Mouse (Mus musculus) left cerebral cortex, postnatal 14 days (tissue): ENCODE data around the gene Insc. TPM values are rescaled to one million over a fixed set of nuclear protein-coding genes. Genes with fewer than 3 reads are reported as not detected.
A peak's percentile ranks its signal among the peaks of the same experiment; 100 is the strongest.

Source experiments
- DNase-seq, 2 experiments: peaks; one replicate each; pipeline ENCODE4 v3.0.0; 2021 to 2022; ENCODE audit warnings: low spot score in 2 of 2, mixed read lengths in 1 of 2
- intact Hi-C: fragments of 180-260 bp; cut with DNase I; formaldehyde crosslinking; loops from one replicate; pipeline ENCODE4 v1.15.1; 2025
- total RNA-seq, 2 experiments: library from RNA; stranded (reverse); gene quantifications; 2 replicates each; pipeline ENCODE4 v1.2.3; 2021

The Insc gene
- total RNA-seq, 2 experiments from 2014 or later = 1.7 to 2.2 TPM

GRCm38 (mm10) chr7:114808341-114808740 lies 64.8 kb downstream of the Insc start:
- DNase-seq = no peak
- intact Hi-C loops = loop anchor here (5.0 kb wide), 1 partner anchor 61 kb away; no protein-coding TSS in a partner anchor

- DNase-seq = peak; percentile 86 to 91
- intact Hi-C loops = loop anchor here (1.0 to 10.0 kb wide), 5 partner anchors 87 to 533 kb away; no protein-coding TSS in a partner anchor
These were observed 73.9 kb downstream of the Insc start for GRCm38 (mm10) chr7:114817291-114817806.

- intact Hi-C loops = loop anchor here (1.0 to 10.0 kb wide), 5 partner anchors 87 to 533 kb away; no protein-coding TSS in a partner anchor
- no peak for DNase-seq
These were observed 74.4 kb downstream of the Insc start for GRCm38 (mm10) chr7:114817879-114818278.

GRCm38 (mm10) chr7:114818351-114818750 lies 74.9 kb downstream of the Insc start:
- intact Hi-C loops = loop anchor here (5.0 to 10.0 kb wide), 3 partner anchors 146 to 534 kb away; no protein-coding TSS in a partner anchor
- DNase-seq = no peak

DNA sequence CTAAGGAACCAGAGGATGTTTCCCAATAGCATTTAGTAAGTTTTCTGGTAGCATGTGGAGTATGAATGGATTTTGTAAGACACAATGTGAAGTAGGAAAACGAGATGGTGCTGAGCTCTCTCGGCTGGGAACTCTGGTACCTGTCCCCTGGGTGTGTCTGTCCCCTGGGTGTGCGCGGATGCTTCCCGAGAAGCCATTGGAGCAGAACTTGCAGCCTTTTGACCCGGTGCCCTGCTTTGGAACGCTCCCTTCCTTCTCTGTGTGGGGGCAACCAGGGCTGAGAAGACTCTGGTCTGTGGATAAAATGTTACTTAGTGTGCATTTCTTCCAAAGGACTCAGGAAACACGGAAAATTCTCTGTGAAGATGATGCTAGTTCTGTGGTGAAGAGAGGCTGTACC lies 75.3 kb downstream of the Insc start:
- no peak for DNase-seq
- intact Hi-C loops = loop anchor here (5.0 to 10.0 kb wide), 3 partner anchors 147 to 534 kb away; no protein-coding TSS in a partner anchor

DNA sequence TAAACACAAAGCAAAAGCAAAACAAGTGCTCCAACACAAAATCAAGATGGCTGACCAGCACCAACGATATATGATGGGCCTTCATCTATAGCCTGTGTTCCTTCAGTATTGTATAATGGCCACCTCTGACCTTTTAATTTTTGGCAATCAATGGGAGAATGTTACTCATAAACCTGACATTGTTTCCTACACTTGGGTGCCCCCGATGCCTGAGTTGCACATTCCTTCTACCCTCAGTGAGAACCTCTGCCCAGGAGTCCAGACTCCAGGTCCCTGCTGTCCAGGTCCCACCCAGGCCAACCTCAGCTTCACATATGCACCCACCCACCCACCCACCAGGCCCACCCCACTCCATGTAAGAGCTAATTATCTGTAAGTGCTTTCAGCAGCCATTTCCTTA lies 79.2 kb downstream of the Insc start:
- no peak for DNase-seq
- intact Hi-C loops = no loop called here

DNA sequence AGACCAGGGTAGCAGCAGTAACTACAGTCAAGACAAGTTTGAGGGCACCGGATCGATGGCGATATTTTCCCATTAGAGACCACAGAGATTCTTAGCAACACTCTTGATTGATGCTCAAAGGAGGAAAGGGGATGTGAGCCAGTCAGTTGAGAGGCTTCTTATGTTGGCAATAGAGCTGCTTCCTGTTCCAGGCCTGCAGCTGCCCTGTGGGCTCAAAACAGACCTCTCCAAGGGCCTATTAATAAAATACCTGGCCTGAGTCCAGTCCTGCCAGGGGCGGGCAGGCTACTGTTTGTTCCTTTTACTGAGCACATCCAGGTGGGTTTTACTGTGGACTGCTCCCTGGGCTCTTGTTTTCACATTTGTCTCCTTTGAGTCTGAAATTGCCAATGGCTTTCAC lies 83.9 kb downstream of the Insc start:
- intact Hi-C loops = no loop called here

GRCm38 (mm10) chr7:114832257-114832940 lies 88.9 kb downstream of the Insc start:
- DNase-seq = peak; percentile 56 to 62

More for the DNA sequence above, 83.9 kb downstream of the Insc start:
- no peak for DNase-seq

DNA sequence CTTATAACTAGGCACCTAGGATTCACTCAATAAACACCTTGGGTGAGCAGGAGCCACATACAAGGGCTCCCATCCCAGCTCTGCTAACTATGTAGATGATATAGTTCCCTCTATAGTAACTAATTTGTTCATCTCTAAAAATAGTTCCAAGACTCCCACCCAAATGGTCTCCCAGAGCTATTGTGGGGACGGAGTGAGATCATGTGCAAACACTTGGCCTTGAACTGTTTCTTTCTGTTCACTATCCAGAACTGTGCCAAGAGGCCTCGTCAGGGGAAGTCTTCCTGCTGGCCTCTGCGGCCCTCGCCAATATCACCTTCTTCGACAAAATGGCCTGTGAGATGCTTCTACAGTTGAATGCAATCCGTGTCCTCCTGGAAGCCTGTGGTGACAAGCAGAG lies 91.0 kb downstream of the Insc start:
- intact Hi-C loops = no loop called here
- DNase-seq = no peak

More at GRCm38 (mm10) chr7:114832257-114832940, 88.9 kb downstream of the Insc start:
- intact Hi-C loops = no loop called here

GRCm38 (mm10) chr7:114837268-114837667 lies 93.8 kb downstream of the Insc start:
- peak in 1 of 2 experiments; percentile 63 for DNase-seq
- intact Hi-C loops = no loop called here

DNA sequence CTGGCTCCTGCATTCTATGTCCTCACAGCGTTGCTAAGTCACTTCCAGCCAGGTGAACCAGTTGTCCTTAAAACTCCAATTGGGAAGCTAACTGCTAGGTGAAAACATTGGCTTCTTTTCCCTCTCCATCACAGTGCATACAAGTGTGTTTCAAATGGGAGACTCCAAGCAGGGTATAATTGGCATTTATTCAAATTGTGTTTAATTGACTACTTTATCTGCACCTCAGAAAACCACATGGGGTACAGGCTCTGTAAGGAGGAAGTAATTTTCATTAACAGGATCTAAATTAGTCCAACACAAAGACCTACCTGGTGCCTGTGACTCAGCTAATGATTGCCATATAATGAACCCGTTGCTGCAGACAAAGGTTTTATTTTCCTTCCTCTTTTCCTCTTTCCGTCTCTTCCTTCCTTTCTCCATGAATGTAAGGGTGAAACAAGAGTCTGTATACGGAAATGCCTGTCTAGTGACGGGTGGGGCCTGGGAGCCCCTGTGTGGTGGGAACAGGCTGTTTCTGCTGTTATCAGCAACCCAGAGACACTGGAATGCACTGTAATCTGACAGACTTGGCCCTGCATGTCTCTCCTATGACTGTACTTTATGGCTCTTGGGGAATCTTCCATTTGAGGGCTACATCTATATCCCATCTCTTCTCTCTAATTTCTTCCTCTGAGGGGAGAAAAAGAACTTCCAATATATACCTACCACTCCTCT lies 96.7 kb downstream of the Insc start:
- DNase-seq = no peak
- intact Hi-C loops = no loop called here

DNA sequence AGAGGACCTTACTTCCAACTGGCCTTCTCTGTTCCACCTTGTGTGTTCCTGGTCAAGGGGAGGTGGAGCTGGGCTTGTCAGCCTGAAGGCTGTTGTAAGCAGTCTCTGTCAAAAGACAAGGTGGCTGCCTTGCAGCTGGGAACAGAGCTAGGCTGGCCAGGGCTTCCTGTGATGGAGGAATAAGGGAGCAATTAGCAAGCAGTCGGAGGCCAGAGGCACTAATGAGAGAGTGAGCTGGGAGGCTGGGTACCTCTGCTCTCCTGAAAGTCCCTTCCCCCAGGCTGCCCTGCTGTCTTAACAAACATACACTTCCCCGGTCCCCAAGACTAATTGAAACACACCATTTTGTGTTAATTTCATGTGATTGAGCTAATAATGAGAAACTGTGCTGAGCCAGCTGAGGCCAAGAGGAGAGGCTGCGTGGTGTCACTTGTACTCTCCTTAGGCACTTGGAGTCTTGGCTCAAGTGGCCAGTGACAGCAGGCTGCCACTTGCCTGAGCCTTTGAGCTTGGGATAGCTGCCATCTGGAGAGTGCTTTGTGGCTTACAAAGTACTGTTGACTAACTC lies 99.2 kb downstream of the Insc start:
- DNase-seq = peak in 1 of 2 experiments; percentile 24
- intact Hi-C loops = no loop called here

DNA sequence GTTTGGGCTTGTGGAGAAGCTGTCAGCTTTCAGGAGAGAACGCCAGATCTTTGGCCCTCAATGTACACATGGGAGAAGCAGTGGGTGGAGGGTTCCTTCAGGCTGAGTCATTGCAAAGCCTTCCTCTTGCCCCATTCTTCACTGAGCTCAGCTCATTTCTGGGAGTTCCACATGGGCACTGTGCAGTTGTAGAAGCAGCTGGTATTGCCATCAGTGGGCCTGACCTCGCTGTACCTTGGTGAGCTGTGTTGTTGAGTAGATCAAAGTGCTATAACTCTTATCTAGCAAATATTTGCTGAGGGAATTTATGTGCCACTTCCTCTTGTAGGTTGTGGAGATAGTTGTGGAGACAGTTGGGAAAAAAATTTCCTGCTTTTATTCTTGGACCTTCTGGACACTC lies 103.7 kb downstream of the Insc start:
- intact Hi-C loops = no loop called here
- no peak for DNase-seq

- intact Hi-C loops = no loop called here
- no peak for DNase-seq
These were observed 108.9 kb downstream of the Insc start for GRCm38 (mm10) chr7:114852387-114852786.

DNA sequence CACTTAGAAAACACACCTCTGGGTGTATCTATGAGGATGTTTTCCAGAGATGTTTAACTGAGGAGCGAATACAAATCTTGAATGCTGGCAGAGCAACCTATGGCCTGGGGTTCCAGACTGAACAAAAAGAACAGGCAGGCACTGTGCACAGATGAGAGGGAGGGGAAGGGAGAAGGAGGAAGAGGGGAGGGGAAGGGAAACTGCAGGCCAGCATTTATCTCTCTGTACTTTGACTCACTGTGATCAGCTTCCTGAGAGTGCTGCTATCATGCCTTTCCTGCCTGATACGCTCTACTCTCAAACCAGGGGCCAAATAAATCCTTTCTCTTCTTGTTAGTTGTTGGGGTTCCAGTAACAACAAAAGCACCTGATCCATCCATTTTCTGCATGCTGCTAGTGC lies 110.7 kb downstream of the Insc start:
- DNase-seq = no peak
- intact Hi-C loops = no loop called here

DNA sequence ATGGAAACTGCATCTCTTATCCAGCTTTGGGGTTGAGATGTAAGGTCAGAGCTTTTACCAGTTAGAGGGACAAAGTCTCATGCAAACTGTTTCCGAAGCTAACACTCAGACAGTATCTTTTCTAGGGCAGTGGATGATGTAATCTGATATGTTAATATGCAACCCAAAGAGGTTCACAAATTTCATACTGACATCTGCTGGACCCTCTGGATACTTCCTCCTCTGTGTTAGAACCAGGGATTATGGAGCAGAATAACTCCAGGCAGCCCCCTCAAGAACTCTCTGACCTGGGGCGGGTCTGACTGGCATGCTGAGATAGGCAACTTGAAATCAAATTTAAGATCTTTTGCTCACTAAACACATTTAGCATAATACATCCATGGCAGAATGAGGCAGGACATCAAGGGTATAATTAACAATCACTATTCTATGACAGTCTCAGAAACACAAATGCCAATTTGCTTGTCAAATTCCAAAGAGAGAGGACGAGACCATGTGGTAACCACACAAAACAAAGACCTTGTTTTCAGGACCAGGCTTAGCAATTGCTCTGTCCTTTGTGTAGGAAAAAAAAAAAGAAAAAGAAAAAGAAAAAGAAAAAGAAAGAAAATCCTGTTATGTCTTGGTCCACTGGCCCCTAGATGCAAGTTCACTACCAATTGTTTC lies 117.5 kb downstream of the Insc start:
- intact Hi-C loops = no loop called here
- peak in 1 of 2 experiments; percentile 17 for DNase-seq

- intact Hi-C loops = loop anchor here (5.0 kb wide), 1 partner anchor 1169 kb away; no protein-coding TSS in a partner anchor
- no peak for DNase-seq
These were observed 130.0 kb downstream of the Insc start for GRCm38 (mm10) chr7:114873315-114874012.

GRCm38 (mm10) chr7:114874032-114874441 lies 130.5 kb downstream of the Insc start:
- DNase-seq = peak; percentile 72 to 78
- intact Hi-C loops = loop anchor here (5.0 kb wide), 1 partner anchor 1168 kb away; no protein-coding TSS in a partner anchor

DNA sequence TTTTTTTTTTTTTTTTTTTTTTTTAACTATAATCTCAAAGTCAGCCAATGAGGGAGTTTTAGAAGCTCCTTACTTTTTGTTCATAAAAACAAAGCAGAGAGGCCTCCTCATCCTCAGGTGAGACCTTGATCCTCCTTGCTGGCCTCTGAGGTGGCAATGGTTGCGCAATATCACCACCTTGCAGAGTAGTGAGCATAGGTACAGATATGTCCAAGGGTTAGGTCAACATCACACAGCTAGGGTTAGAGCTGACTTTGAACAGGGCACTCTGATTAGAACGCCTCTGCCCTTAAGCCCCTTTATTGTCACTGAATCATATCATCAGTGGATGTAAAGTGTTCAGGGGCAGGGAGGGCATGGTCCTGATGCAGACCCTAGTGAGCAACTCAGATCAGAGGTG lies 131.1 kb downstream of the Insc start:
- intact Hi-C loops = loop anchor here (5.0 kb wide), 1 partner anchor 1168 kb away; no protein-coding TSS in a partner anchor
- no peak for DNase-seq
